8 mouse cellular contexts compared by ENCODE assay signal in the genomic region with DNA sequence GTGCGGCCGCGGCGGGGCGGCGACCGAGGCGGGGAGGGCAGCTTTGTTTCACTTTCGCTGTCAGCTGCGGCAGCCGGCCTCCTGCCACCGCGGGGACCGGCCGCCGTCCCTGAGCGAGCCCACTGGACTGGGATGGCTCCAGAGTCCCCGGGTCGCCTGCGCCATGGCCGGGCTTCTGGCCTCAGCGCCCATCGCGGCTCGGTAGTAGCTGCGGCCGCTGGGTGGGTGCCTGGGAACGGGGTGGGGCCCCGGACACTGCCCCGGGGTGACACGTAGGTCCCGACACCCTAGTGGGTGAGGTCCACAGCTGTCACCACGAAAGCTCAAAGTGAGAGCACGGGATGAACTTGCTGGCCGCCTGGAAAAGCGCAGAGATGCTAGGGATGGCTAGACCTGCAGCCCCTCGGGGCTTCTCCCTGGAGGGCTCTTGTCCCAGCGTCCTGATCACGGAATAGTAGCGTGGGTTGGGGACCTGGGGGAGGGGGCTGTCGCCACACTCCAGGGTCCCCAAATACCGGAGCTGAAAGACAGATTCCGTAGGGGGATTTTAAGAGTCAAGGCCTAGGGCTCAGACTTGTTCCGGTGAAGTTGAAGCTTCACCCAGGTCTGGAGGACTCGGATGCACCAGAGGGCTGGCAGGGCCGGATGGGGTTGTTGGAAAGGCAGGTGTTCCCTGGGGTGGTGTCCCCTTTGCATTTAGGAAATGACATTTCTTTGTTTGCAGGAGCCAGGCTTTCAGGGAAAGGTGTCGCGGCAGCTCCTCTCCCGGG. TPM values are rescaled to one million over a fixed set of nuclear protein-coding genes. Genes with fewer than 3 reads are reported as not detected.
A peak's percentile ranks its signal among the peaks of the same experiment; 100 is the strongest.
DNase-seq lines count a peak whose midpoint lies in the region; ATAC-seq lines count a peak whose summit lies in the region.

No protein-coding gene starts in this region.

- H3K9me3 ChIP-seq in embryonic facial prominence, embryonic 14.5 days (ENCODE audit: control insufficient read depth, low read length), result no peaks in the 10 kb centered on the region
- H3K9me3 ChIP-seq in limb, embryonic 15.5 days, result no peaks in the 10 kb centered on the region

- no peaks in the 10 kb centered on the region for H3K27me3 ChIP-seq in embryonic facial prominence, embryonic 14.5 days (replicated peaks; ENCODE audit: control insufficient read depth, insufficient read depth, low read length)
- no peaks in the 10 kb centered on the region for H3K27me3 ChIP-seq in limb, embryonic 15.5 days

- 2% methylated on average over 17 of the region's 49 CpGs for WGBS in embryonic facial prominence, embryonic 14.5 days
- 1% methylated on average over 47 of the region's 49 CpGs for WGBS in limb, embryonic 15.5 days

- peak; percentile 40 to 64 for DNase-seq in right cerebral cortex, postnatal 10 days (ENCODE audit: low spot score in 2 of 2)
- no peak for DNase-seq in right cerebral cortex, adult 2 months (ENCODE audit: low spot score in 2 of 2)
- DNase-seq in adrenal gland, adult 8-10 months, result peak; percentile 49
- peak; percentile 14 for DNase-seq in embryonic facial prominence, embryonic 14.5 days (ENCODE audit: low spot score)
- peak; percentile 65 to 69 for DNase-seq in heart, postnatal 10 days
- DNase-seq in natural killer cell, adult 2 months (ENCODE audit: low spot score in 2 of 2), result peak; percentile 12 to 55

- peak overlapping the region; percentile 93 for H3K4me2 ChIP-seq in embryonic facial prominence, embryonic 14.5 days (ENCODE audit: low read depth, low read length)
- H3K4me2 ChIP-seq in limb, embryonic 15.5 days, result peak overlapping the region; percentile 90

- peak overlapping the region; percentile 95 for H3K4me3 ChIP-seq in embryonic facial prominence, embryonic 14.5 days (ENCODE audit: low read depth, low read length)
- H3K4me3 ChIP-seq in limb, embryonic 15.5 days, result peak overlapping the region; percentile 95

- ATAC-seq in embryonic facial prominence, embryonic 14.5 days (ENCODE audit: low read depth), result peak; percentile 39
- peak; percentile 53; the same call in 1 of the 2 replicates for ATAC-seq in limb, embryonic 15.5 days (ENCODE audit: insufficient number of reproducible peaks, low FRiP score, low TSS enrichment, low read depth)
- ATAC-seq in megakaryocyte-erythroid progenitor cell, adult 5-6 weeks (replicated peaks; ENCODE audit: low FRiP score, low TSS enrichment, poor library complexity, severe bottlenecking), result no peak; the same call in 1 of the 2 replicates

- H3K9ac ChIP-seq in embryonic facial prominence, embryonic 14.5 days (ENCODE audit: low read depth, low read length), result peak overlapping the region; percentile 91
- peak overlapping the region; percentile 87 for H3K9ac ChIP-seq in limb, embryonic 15.5 days

- peak overlapping the region; percentile 81 for H3K27ac ChIP-seq in embryonic facial prominence, embryonic 14.5 days (replicated peaks; ENCODE audit: low read depth, low read length)
- H3K27ac ChIP-seq in limb, embryonic 15.5 days, result peak overlapping the region; percentile 90

- H3K36me3 ChIP-seq in embryonic facial prominence, embryonic 14.5 days (ENCODE audit: control insufficient read depth, insufficient read depth, low read length), result no peaks in the 10 kb centered on the region
- no peaks in the 10 kb centered on the region; the same call in 1 of the 2 replicates for H3K36me3 ChIP-seq in limb, embryonic 15.5 days

- intact Hi-C loops in heart, postnatal 10 days (cut with DNase I), result loop anchor here (1.0 to 5.0 kb wide), 2 partner anchors 38 to 240 kb away; a partner anchor contains a TSS

- peaks cover 23% of the 10 kb centered on the region for H3K4me1 ChIP-seq in embryonic facial prominence, embryonic 14.5 days (ENCODE audit: control insufficient read depth, insufficient read depth, low read length)
- H3K4me1 ChIP-seq in limb, embryonic 15.5 days, result peaks cover 37% of the 10 kb centered on the region

RNA-seq across cellular contexts. Expression of a gene that starts 0.6 kb away (rescaled TPM):
- total RNA-seq in adrenal gland, adult 8-10 months (2022), result 100 to 1,000 TPM; 138 to 152 (median 146) TPM
- polyA plus RNA-seq in embryonic facial prominence, embryonic 14.5 days (2014; fragmentation: Nextera tagmentation; extraction: Ambion mirVana), result 88.0 and 89.6 TPM in 2 replicates
- total RNA-seq in heart, postnatal 10 days (2021), result 100 to 1,000 TPM; 108 to 118 TPM
- polyA plus RNA-seq in limb, embryonic 15.5 days (2015; fragmentation: Nextera tagmentation; extraction: Ambion mirVana), result 66.9 and 74.6 TPM in 2 replicates
- 18.1 and 23.1 TPM in 2 replicates for total RNA-seq in megakaryocyte-erythroid progenitor cell, adult 5-6 weeks (2014; fragmentation: Nextera tagmentation)
- 18.9 and 87.8 TPM in 2 replicates for total RNA-seq in megakaryocyte-erythroid progenitor cell, adult 5-6 weeks (2017)

RNA-seq across cellular contexts. Expression of a gene that starts 31.2 kb away (rescaled TPM):
- total RNA-seq in adrenal gland, adult 8-10 months (2022), result 10 to 100 TPM in 2 of 4 experiments, 1 to 10 TPM in 2; 8.8 to 12.1 (median 9.8) TPM
- polyA plus RNA-seq in embryonic facial prominence, embryonic 14.5 days (2014; fragmentation: Nextera tagmentation; extraction: Ambion mirVana), result 61.9 and 69.1 TPM in 2 replicates
- total RNA-seq in heart, postnatal 10 days (2021), result 10 to 100 TPM; 14.5 to 14.9 TPM
- 64.7 and 67.2 TPM in 2 replicates for polyA plus RNA-seq in limb, embryonic 15.5 days (2015; fragmentation: Nextera tagmentation; extraction: Ambion mirVana)
- total RNA-seq in megakaryocyte-erythroid progenitor cell, adult 5-6 weeks (2014; fragmentation: Nextera tagmentation), result 65.5 and 93.1 TPM in 2 replicates
- total RNA-seq in megakaryocyte-erythroid progenitor cell, adult 5-6 weeks (2017), result 50.7 and 58.1 TPM in 2 replicates

RNA-seq across cellular contexts. Expression of a gene that starts 38.8 kb away (rescaled TPM):
- total RNA-seq in adrenal gland, adult 8-10 months (2022), result 10 to 100 TPM; 22.2 to 64.9 (median 42.7) TPM
- polyA plus RNA-seq in embryonic facial prominence, embryonic 14.5 days (2014; fragmentation: Nextera tagmentation; extraction: Ambion mirVana), result 3.9 TPM in 2 replicates
- total RNA-seq in heart, postnatal 10 days (2021), result 10 to 100 TPM; 12.8 to 17.4 TPM
- 10.2 and 11.7 TPM in 2 replicates for polyA plus RNA-seq in limb, embryonic 15.5 days (2015; fragmentation: Nextera tagmentation; extraction: Ambion mirVana)
- total RNA-seq in megakaryocyte-erythroid progenitor cell, adult 5-6 weeks (2014; fragmentation: Nextera tagmentation), result 1.6 and 2.5 TPM in 2 replicates
- total RNA-seq in megakaryocyte-erythroid progenitor cell, adult 5-6 weeks (2017), result 1.4 and 2.2 TPM in 2 replicates

RNA-seq across cellular contexts. Expression of a gene that starts 56.1 kb away (rescaled TPM):
- 1 to 10 TPM; 5.9 to 9.6 (median 6.8) TPM for total RNA-seq in adrenal gland, adult 8-10 months (2022)
- 0.33 and 0.81 TPM in 2 replicates for polyA plus RNA-seq in embryonic facial prominence, embryonic 14.5 days (2014; fragmentation: Nextera tagmentation; extraction: Ambion mirVana)
- under 1 TPM; 0.02 to 0.05 TPM for total RNA-seq in heart, postnatal 10 days (2021)
- polyA plus RNA-seq in limb, embryonic 15.5 days (2015; fragmentation: Nextera tagmentation; extraction: Ambion mirVana), result 0.12 and 0.17 TPM in 2 replicates
- 0.25 TPM in 1 of 2 replicates, not detected in the other for total RNA-seq in megakaryocyte-erythroid progenitor cell, adult 5-6 weeks (2014; fragmentation: Nextera tagmentation)
- not detected in 2 replicates for total RNA-seq in megakaryocyte-erythroid progenitor cell, adult 5-6 weeks (2017)

Comparison
In these comparisons a context has a peak if more than half of its experiments do, and no peak if none do; other contexts are left out.
1. DNase-seq: peak in right cerebral cortex, postnatal 10 days (2 of 2), adrenal gland, adult 8-10 months (single experiment), embryonic facial prominence, embryonic 14.5 days (single experiment), heart, postnatal 10 days (2 of 2) and natural killer cell, adult 2 months (2 of 2); none in right cerebral cortex, adult 2 months (0 of 2).